Mouse (Mus musculus) kidney, embryonic 15.5 days (tissue): ENCODE measurements around the gene Tns3. TPM values are rescaled to one million over a fixed set of nuclear protein-coding genes. Genes with fewer than 3 reads are reported as not detected.

Experiments
- ATAC-seq: fragments of 200-750 bp; cut with Nextera tagmentation; replicated peaks from 2 replicates; pipeline ENCODE4 v1.8.0; 2017; ENCODE audit warnings: moderate TSS enrichment; ENCODE audit not compliant: low FRiP score
- H3K27ac ChIP-seq: fragments of 300-500 bp; sonication (generic); 2 replicates; pipeline ENCODE4 v1.5.1; 2015; ENCODE audit warnings: mild to moderate bottlenecking, inconsistent platforms
- H3K27me3 ChIP-seq: fragments of 300-500 bp; sonication (generic); 2 replicates; pipeline ENCODE4 v1.6.1; 2015; ENCODE audit warnings: inconsistent platforms
- H3K36me3 ChIP-seq: fragments of 300-500 bp; sonication (generic); 2 replicates; pipeline ENCODE4 v1.6.1; 2015; ENCODE audit warnings: inconsistent platforms
- H3K4me1 ChIP-seq: fragments of 300-500 bp; sonication (generic); 2 replicates; pipeline ENCODE4 v1.6.1; 2015; ENCODE audit warnings: inconsistent platforms
- H3K4me2 ChIP-seq: fragments of 300-500 bp; sonication (generic); 2 replicates; pipeline ENCODE4 v1.6.1; 2015; ENCODE audit warnings: moderate library complexity, mild to moderate bottlenecking, inconsistent platforms
- H3K4me3 ChIP-seq: fragments of 300-500 bp; sonication (generic); replicated peaks from 2 replicates; pipeline ENCODE4 v1.5.1; 2015; ENCODE audit warnings: mild to moderate bottlenecking, inconsistent platforms
- H3K9ac ChIP-seq: fragments of 300-500 bp; sonication (generic); 2 replicates; pipeline ENCODE4 v1.6.1; 2015; ENCODE audit warnings: mild to moderate bottlenecking, inconsistent platforms
- H3K9me3 ChIP-seq: fragments of 300-500 bp; sonication (generic); replicated peaks from 2 replicates; pipeline ENCODE4 v1.6.1; 2016; ENCODE audit warnings: inconsistent platforms
- WGBS: fragments of 180-500 bp; shearing (Covaris S2); methylation state at CpG from one replicate; pipeline ENCODE4 v1.1.7; 2015; ENCODE audit warnings: mixed read lengths; 5-methylcytosine and 5-hydroxymethylcytosine counted together
- polyA plus RNA-seq: library from polyadenylated mRNA; unstranded; fragments of >200 nt; fragmentation: Nextera tagmentation; extraction: Ambion mirVana; gene quantifications from 2 replicates; pipeline ENCODE4 v1.2.1, GENCODE M21; 2015

Gene Tns3
- polyA plus RNA-seq, 1 experiment from 2014 or later: 27.7 TPM

- Histone ChIP-seq H3K9me3 (no peaks in the 10 kb centered on the region), H3K4me1 (peaks cover 38% of the 10 kb centered on the region), H3K4me3 (no peak overlapping the region), H3K36me3 (peaks cover 49% of the 10 kb centered on the region), H3K9ac (no peak overlapping the region), H3K4me2 (no peak overlapping the region), H3K27me3 (no peaks in the 10 kb centered on the region), H3K27ac (0 out of 2 replicates have a peak overlapping the region, but pooled peaks have one; percentile 28)
- no peak for ATAC-seq
- 53% methylated on average over 8 of the region's 8 CpGs for WGBS
These were observed 169.3 kb downstream of the Tns3 start for GRCm38 (mm10) chr11:8495036-8495435.

GRCm38 (mm10) chr11:8493931-8494490, 170.3 kb downstream of the Tns3 start:
- 54% methylated on average over 8 of the region's 8 CpGs for WGBS
- peaks cover 38% of the 10 kb centered on the region for H3K4me1 ChIP-seq
- H3K36me3 ChIP-seq: peaks cover 50% of the 10 kb centered on the region
- H3K4me2 ChIP-seq: no peak overlapping the region
- H3K27me3 ChIP-seq: no peaks in the 10 kb centered on the region
- ATAC-seq: no peak
- H3K27ac ChIP-seq: no peak overlapping the region; the same call in 1 of the 2 replicates
- no peaks in the 10 kb centered on the region for H3K9me3 ChIP-seq
- no peak overlapping the region for H3K4me3 ChIP-seq
- H3K9ac ChIP-seq: no peak overlapping the region

GRCm38 (mm10) chr11:8492332-8492731, 172.0 kb downstream of the Tns3 start:
- Histone ChIP-seq H3K36me3 (peaks cover 45% of the 10 kb centered on the region), H3K9ac (no peak overlapping the region), H3K4me2 (no peak overlapping the region), H3K4me3 (no peak overlapping the region), H3K27ac (no peak overlapping the region), H3K4me1 (peaks cover 35% of the 10 kb centered on the region), H3K9me3 (no peaks in the 10 kb centered on the region), H3K27me3 (no peaks in the 10 kb centered on the region)
- 90% methylated on average over 10 of the region's 10 CpGs for WGBS
- ATAC-seq: no peak

- no peaks in the 10 kb centered on the region for H3K9me3 ChIP-seq
- no peak overlapping the region for H3K4me3 ChIP-seq
- no peak overlapping the region for H3K9ac ChIP-seq
- H3K4me1 ChIP-seq: peaks cover 9% of the 10 kb centered on the region; the same call in 1 of the 2 replicates
- H3K27me3 ChIP-seq: no peaks in the 10 kb centered on the region
- 74% methylated on average over 6 of the region's 6 CpGs for WGBS
- peaks cover 45% of the 10 kb centered on the region for H3K36me3 ChIP-seq
- no peak overlapping the region for H3K27ac ChIP-seq
- H3K4me2 ChIP-seq: no peak overlapping the region
- ATAC-seq: no peak
These were observed 176.1 kb downstream of the Tns3 start for GRCm38 (mm10) chr11:8488248-8488647.

- peaks cover 28% of the 10 kb centered on the region for H3K36me3 ChIP-seq
- H3K9ac ChIP-seq: no peak overlapping the region
- no peak for ATAC-seq
- 77% methylated on average over 4 of the region's 4 CpGs for WGBS
- H3K27me3 ChIP-seq: no peaks in the 10 kb centered on the region
- no peak overlapping the region for H3K27ac ChIP-seq
- H3K4me2 ChIP-seq: no peak overlapping the region
- peaks cover 11% of the 10 kb centered on the region for H3K4me1 ChIP-seq
- no peaks in the 10 kb centered on the region for H3K9me3 ChIP-seq
- no peak overlapping the region for H3K4me3 ChIP-seq
These were observed 177.8 kb downstream of the Tns3 start for GRCm38 (mm10) chr11:8486552-8486951.

- H3K9ac ChIP-seq: no peak overlapping the region
- H3K4me2 ChIP-seq: no peak overlapping the region
- H3K27me3 ChIP-seq: no peaks in the 10 kb centered on the region
- H3K27ac ChIP-seq: 0 out of 2 replicates have a peak overlapping the region, but pooled peaks have one; percentile 5
- H3K36me3 ChIP-seq: peaks cover 16% of the 10 kb centered on the region
- WGBS: 91% methylated on average over 4 of the region's 4 CpGs
- peaks cover 7% of the 10 kb centered on the region for H3K4me1 ChIP-seq
- no peak overlapping the region for H3K4me3 ChIP-seq
- H3K9me3 ChIP-seq: no peaks in the 10 kb centered on the region
- ATAC-seq: no peak
These were observed 179.8 kb downstream of the Tns3 start for GRCm38 (mm10) chr11:8484538-8484937.

- WGBS: 60% methylated on average over 3 of the region's 3 CpGs
- H3K27me3 ChIP-seq: no peaks in the 10 kb centered on the region
- no peak overlapping the region for H3K27ac ChIP-seq
- no peak for ATAC-seq
- peaks cover 7% of the 10 kb centered on the region for H3K4me1 ChIP-seq
- H3K9ac ChIP-seq: no peak overlapping the region
- no peak overlapping the region for H3K4me2 ChIP-seq
- H3K4me3 ChIP-seq: no peak overlapping the region
- no peaks in the 10 kb centered on the region for H3K9me3 ChIP-seq
- H3K36me3 ChIP-seq: peaks cover 30% of the 10 kb centered on the region
These were observed 181.6 kb downstream of the Tns3 start for GRCm38 (mm10) chr11:8482721-8483120.

- 56% methylated on average over 5 of the region's 5 CpGs for WGBS
- ATAC-seq: no peak
- Histone ChIP-seq H3K27me3 (no peaks in the 10 kb centered on the region), H3K9me3 (no peaks in the 10 kb centered on the region), H3K27ac (no peak overlapping the region), H3K4me2 (no peak overlapping the region), H3K4me3 (no peak overlapping the region), H3K9ac (no peak overlapping the region), H3K4me1 (peaks cover 7% of the 10 kb centered on the region), H3K36me3 (peaks cover 37% of the 10 kb centered on the region)
These were observed 182.4 kb downstream of the Tns3 start for GRCm38 (mm10) chr11:8481962-8482361.

GRCm38 (mm10) chr11:8481529-8481928, 182.8 kb downstream of the Tns3 start:
- Histone ChIP-seq H3K27ac (no peak overlapping the region), H3K27me3 (no peaks in the 10 kb centered on the region), H3K36me3 (peaks cover 42% of the 10 kb centered on the region), H3K4me2 (no peak overlapping the region), H3K9ac (no peak overlapping the region), H3K4me1 (peaks cover 7% of the 10 kb centered on the region), H3K4me3 (no peak overlapping the region), H3K9me3 (no peaks in the 10 kb centered on the region)
- 82% methylated on average over 6 of the region's 6 CpGs for WGBS
- ATAC-seq: no peak

- H3K4me2 ChIP-seq: no peak overlapping the region
- H3K9ac ChIP-seq: no peak overlapping the region
- no peak for ATAC-seq
- H3K4me3 ChIP-seq: no peak overlapping the region
- no peaks in the 10 kb centered on the region for H3K27me3 ChIP-seq
- no peaks in the 10 kb centered on the region for H3K9me3 ChIP-seq
- H3K27ac ChIP-seq: no peak overlapping the region
- WGBS: 94% methylated on average over 2 of the region's 2 CpGs
- H3K4me1 ChIP-seq: peaks cover 7% of the 10 kb centered on the region
- H3K36me3 ChIP-seq: peaks cover 37% of the 10 kb centered on the region
These were observed 184.5 kb downstream of the Tns3 start for GRCm38 (mm10) chr11:8479858-8480257.

- peaks cover 7% of the 10 kb centered on the region for H3K4me1 ChIP-seq
- H3K4me3 ChIP-seq: no peak overlapping the region
- no peaks in the 10 kb centered on the region for H3K27me3 ChIP-seq
- H3K27ac ChIP-seq: no peak overlapping the region
- no peak overlapping the region for H3K4me2 ChIP-seq
- H3K36me3 ChIP-seq: peaks cover 37% of the 10 kb centered on the region
- no peaks in the 10 kb centered on the region for H3K9me3 ChIP-seq
- H3K9ac ChIP-seq: no peak overlapping the region
- WGBS: 94% methylated on average over 7 of the region's 7 CpGs
- no peak for ATAC-seq
These were observed 185.0 kb downstream of the Tns3 start for GRCm38 (mm10) chr11:8479313-8479712.

- H3K27me3 ChIP-seq: no peaks in the 10 kb centered on the region
- H3K36me3 ChIP-seq: peaks cover 38% of the 10 kb centered on the region
- no peak overlapping the region for H3K4me3 ChIP-seq
- H3K4me2 ChIP-seq: no peak overlapping the region
- H3K27ac ChIP-seq: no peak overlapping the region
- peaks cover 20% of the 10 kb centered on the region for H3K4me1 ChIP-seq
- no peak for ATAC-seq
- 74% methylated on average over 5 of the region's 5 CpGs for WGBS
- H3K9ac ChIP-seq: no peak overlapping the region
- no peaks in the 10 kb centered on the region for H3K9me3 ChIP-seq
These were observed 190.7 kb downstream of the Tns3 start for GRCm38 (mm10) chr11:8473616-8474015.

- Histone ChIP-seq H3K4me1 (peaks cover 30% of the 10 kb centered on the region), H3K36me3 (peaks cover 26% of the 10 kb centered on the region), H3K9me3 (no peaks in the 10 kb centered on the region), H3K4me2 (no peak overlapping the region), H3K9ac (no peak overlapping the region), H3K27me3 (no peaks in the 10 kb centered on the region), H3K4me3 (no peak overlapping the region), H3K27ac (no peak overlapping the region)
- ATAC-seq: no peak
- WGBS: 78% methylated on average over 12 of the region's 12 CpGs
These were observed 191.9 kb downstream of the Tns3 start for GRCm38 (mm10) chr11:8472439-8472838.
